Mouse (Mus musculus): ENCODE results near the gene Nup88. TPM values are rescaled to one million over a fixed set of nuclear protein-coding genes. Genes with fewer than 3 reads are reported as not detected.
"Not testable (repeated sequence)": the region's sequence is repeated elsewhere in the genome, so short reads cannot be mapped to it uniquely, and the experiment has no call there.

Nup88 gene
- polyA plus RNA-seq, 1 experiment from 2014 or later, result 131 TPM

DNA sequence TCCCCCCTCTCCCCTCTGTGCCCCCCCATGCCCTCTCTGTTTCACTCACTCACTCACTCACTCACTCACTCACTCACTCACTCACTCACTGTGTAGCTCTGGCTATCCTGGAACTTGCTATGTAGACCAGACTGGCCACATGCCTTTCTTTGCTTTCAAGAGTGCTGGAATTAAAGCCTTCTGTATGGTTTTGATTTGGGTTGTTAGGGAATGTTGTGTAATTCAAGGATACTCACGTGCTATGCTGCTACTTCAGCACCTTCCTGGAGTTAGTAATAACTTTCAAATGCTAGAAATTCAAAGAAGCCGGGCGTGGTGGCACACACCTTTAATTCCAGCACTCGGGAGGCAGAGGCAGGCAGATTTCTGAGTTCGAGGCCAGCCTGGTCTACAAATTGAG lies 71.6 kb downstream of the Nup88 start:
- not testable (repeated sequence) for H3K27me3 ChIP-seq; H3K4me1 ChIP-seq; H3K4me2 ChIP-seq; ATAC-seq (replicated peaks; ENCODE audit: low FRiP score); H3K27ac ChIP-seq; H3K9ac ChIP-seq; H3K9me3 ChIP-seq (replicated peaks); H3K4me3 ChIP-seq (replicated peaks)
- peaks cover 57% of the 10 kb centered on the region for H3K36me3 ChIP-seq
- WGBS, result 96% methylated on average over 5 of the region's 5 CpGs

DNA sequence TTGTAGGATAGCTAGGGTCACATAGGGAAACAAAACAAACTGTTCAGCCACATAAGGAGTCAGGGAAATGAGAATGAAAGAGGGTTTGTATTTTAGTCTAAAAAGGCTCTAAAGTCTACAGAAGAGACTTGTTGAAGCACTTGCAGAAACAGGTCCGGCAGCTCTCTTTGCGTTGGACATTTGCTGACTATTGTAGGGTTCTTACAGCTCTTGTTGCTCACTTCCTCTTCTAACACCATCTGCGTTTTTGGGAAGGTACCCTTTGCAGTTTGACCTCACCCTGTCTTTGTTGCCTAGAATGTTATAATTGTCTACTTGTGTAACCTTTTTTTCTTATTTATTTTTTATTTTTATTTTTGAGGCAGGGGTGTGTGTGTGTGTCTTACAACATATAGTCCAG lies 72.1 kb downstream of the Nup88 start:
- Histone ChIP-seq H3K9ac (no peak overlapping the region), H3K36me3 (peaks cover 57% of the 10 kb centered on the region), H3K9me3 (replicated peaks) (no peaks in the 10 kb centered on the region; the same call in 1 of the 2 replicates), H3K4me3 (replicated peaks) (no peak overlapping the region), H3K27me3 (no peaks in the 10 kb centered on the region), H3K4me1 (no peaks in the 10 kb centered on the region), H3K4me2 (no peak overlapping the region), H3K27ac (no peak overlapping the region)
- ATAC-seq (replicated peaks; ENCODE audit: low FRiP score), result no peak
- WGBS, result 90% methylated on average over 3 of the region's 3 CpGs

Other genes with a start within 250 kb of the Nup88 start
- 6.8 and 8.1 TPM in 2 replicates for gene Zfp3, start 205.8 kb downstream of the Nup88 start, polyA plus RNA-seq (2015; fragmentation: Nextera tagmentation; extraction: Ambion mirVana)
- gene Scimp, start 157.4 kb downstream of the Nup88 start, polyA plus RNA-seq (2015; fragmentation: Nextera tagmentation; extraction: Ambion mirVana), result 0.25 TPM in 1 of 2 replicates, not detected in the other
- gene Rabep1, start 125.2 kb downstream of the Nup88 start, polyA plus RNA-seq (2015; fragmentation: Nextera tagmentation; extraction: Ambion mirVana), result 36.5 and 36.8 TPM in 2 replicates
- 68.3 and 76.2 TPM in 2 replicates for gene Rpain, start 240 bp upstream of the Nup88 start, polyA plus RNA-seq (2015; fragmentation: Nextera tagmentation; extraction: Ambion mirVana)
- 286 and 311 TPM in 2 replicates for gene C1qbp, start 13.1 kb upstream of the Nup88 start, polyA plus RNA-seq (2015; fragmentation: Nextera tagmentation; extraction: Ambion mirVana)
- 22.1 and 22.9 TPM in 2 replicates for gene Dhx33, start 34.5 kb upstream of the Nup88 start, polyA plus RNA-seq (2015; fragmentation: Nextera tagmentation; extraction: Ambion mirVana)
- 41.1 and 43.8 TPM in 2 replicates for gene Mis12, start 49.6 kb upstream of the Nup88 start, polyA plus RNA-seq (2015; fragmentation: Nextera tagmentation; extraction: Ambion mirVana)
- gene Derl2, start 49.9 kb upstream of the Nup88 start, polyA plus RNA-seq (2015; fragmentation: Nextera tagmentation; extraction: Ambion mirVana), result 47.6 and 48.1 TPM in 2 replicates
- 57.7 and 69.4 TPM in 2 replicates for gene 6330403K07Rik, start 63.5 kb upstream of the Nup88 start, polyA plus RNA-seq (2015; fragmentation: Nextera tagmentation; extraction: Ambion mirVana)
- 0.09 and 0.21 TPM in 2 replicates for gene Nlrp1a, start 174.7 kb upstream of the Nup88 start, polyA plus RNA-seq (2015; fragmentation: Nextera tagmentation; extraction: Ambion mirVana)